Mouse (Mus musculus) liver, adult 2 months (tissue): ENCODE results near the gene Grtp1.

Experiments
- CTCF ChIP-seq: fragments of 200-500 bp; IDR thresholded peaks from 2 replicates; pipeline ENCODE4 v1.5.1; 2011; ENCODE audit warnings: low read depth, low read length, control low read depth
- POLR2A ChIP-seq: fragments of 200-500 bp; IDR thresholded peaks from 2 replicates; pipeline ENCODE4 v1.6.1; 2011; ENCODE audit warnings: low read length, control low read depth; ENCODE audit not compliant: insufficient read depth; ENCODE audit errors: extremely low read depth

- TF ChIP-seq CTCF, result no peak
- no peak for TF ChIP-seq POLR2A
These were observed 28.6 kb upstream of the Grtp1 start for GRCm38 (mm10) chr8:13228923-13229610.
